ENCODE assay signal across 11 mouse cellular contexts in the genomic region with DNA sequence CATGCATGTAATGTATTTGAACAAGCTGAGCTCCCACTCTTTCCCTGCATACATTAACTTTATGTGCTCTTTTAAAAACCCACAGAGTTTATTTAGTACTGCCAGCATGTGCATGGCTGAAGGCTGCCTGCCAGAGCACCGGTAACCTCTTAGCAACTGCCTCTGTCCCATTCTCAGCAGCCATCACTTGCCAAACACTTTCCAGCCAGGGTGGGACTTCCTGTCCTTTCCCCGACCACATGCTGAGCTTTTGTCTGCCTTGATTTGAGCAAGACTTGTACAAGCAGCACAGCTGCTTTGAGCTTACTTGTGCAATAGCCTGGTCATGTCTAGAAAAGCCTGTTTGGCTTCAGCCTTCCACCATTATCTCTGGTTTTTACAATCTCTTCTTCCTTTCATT.
DNase-seq lines count a peak whose midpoint lies in the region; ATAC-seq lines count a peak whose summit lies in the region.
"Had no signal": no experiment of that assay in that cellular context is flagged by ENCODE, and none has a peak within 500 bp of the region (broad histone marks: within the 10 kb centered on the region; RNA-seq: fewer than 3 reads in every experiment).

No protein-coding gene starts in this region.

- 29% methylated on average over 2 of the region's 2 CpGs for WGBS in embryonic facial prominence, embryonic 15.5 days

- H3K27ac ChIP-seq in embryonic facial prominence, embryonic 15.5 days (replicated peaks): peak overlapping the region; percentile 68; the same call in 1 of the 2 replicates
- H3K27ac ChIP-seq: liver, embryonic 14.5 days had no signal

- H3K4me3 ChIP-seq in embryonic facial prominence, embryonic 15.5 days (replicated peaks): no peak overlapping the region

- peak; percentile 7 to 11 for DNase-seq in layer of hippocampus, postnatal 36 days
- DNase-seq in layer of hippocampus, adult 9-11 months: no peak
- DNase-seq in Muller cell, postnatal 12 days (ENCODE audit: inconsistent ontology term): peak; percentile 50
- peak; percentile 25 for DNase-seq in mesoderm, embryonic 11.5 days (ENCODE audit: low read depth, low spot score)
- no peak for DNase-seq in spleen, adult 18-20 months
- DNase-seq: cerebellum, adult 11-12 months; heart, adult 11 months; thymus, adult 2 months had no signal

- no peaks in the 10 kb centered on the region for H3K36me3 ChIP-seq in embryonic facial prominence, embryonic 15.5 days

- ATAC-seq in embryonic facial prominence, embryonic 15.5 days (ENCODE audit: insufficient number of reproducible peaks, low FRiP score, low TSS enrichment, low read depth): peak; percentile 73
- ATAC-seq in megakaryocyte, adult 5-6 weeks (ENCODE audit: poor library complexity, severe bottlenecking): no peak

- 0 out of 2 replicates have a peak, but pooled peaks cover 2% of the 10 kb centered on the region for H3K4me1 ChIP-seq in embryonic facial prominence, embryonic 15.5 days

- no peaks in the 10 kb centered on the region for H3K27me3 ChIP-seq in embryonic facial prominence, embryonic 15.5 days

- H3K9me3 ChIP-seq in embryonic facial prominence, embryonic 15.5 days (replicated peaks): no peaks in the 10 kb centered on the region

- no peak overlapping the region for H3K4me2 ChIP-seq in embryonic facial prominence, embryonic 15.5 days (replicated peaks)

- no peak overlapping the region for H3K9ac ChIP-seq in embryonic facial prominence, embryonic 15.5 days
- H3K9ac ChIP-seq: liver, embryonic 14.5 days had no signal

Comparison
In these comparisons a context has a peak if more than half of its experiments do, and no peak if none do; other contexts are left out.
1. DNase-seq: peak in layer of hippocampus, postnatal 36 days (2 of 2), Muller cell, postnatal 12 days (single experiment) and mesoderm, embryonic 11.5 days (single experiment); none in layer of hippocampus, adult 9-11 months (single experiment) and spleen, adult 18-20 months (0 of 2).